Mouse (Mus musculus): ENCODE data around the gene Tbrg1.

The Tbrg1 gene

DNA sequence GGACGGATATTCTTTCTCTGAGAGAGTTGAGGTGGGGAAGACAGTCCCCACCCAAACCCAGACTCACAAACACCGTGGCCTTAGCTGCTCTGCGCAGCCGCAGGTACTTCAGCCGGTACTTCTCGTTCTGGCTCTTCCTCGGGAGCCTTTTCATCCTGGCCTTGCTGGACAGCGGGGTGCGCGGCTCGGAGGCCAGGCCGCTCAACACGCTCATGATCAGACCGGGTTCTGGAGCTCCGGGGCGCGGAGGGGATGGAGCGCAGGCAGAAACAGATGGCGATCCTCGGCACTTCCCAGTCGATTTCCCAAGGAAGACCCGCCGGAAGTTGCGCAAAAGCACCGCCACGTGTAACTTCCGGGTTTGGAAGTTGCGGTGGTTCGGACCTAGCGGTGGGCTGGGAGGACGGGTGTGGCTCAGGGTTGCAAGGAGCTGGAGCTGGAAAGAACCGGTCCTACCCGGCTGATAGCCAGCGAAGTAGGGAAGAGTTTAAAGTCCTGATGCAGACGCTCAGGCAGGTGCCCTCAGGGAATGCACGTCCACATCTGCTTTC is at the start of gene Tbrg1:
TSS of gene Tbrg1 (minus strand) at position 382 of the 551 bp plus-strand sequence.
- in situ Hi-C loops (cut with MboI; ENCODE audit: unreplicated experiment in 2 of 2) = no loop called here

DNA sequence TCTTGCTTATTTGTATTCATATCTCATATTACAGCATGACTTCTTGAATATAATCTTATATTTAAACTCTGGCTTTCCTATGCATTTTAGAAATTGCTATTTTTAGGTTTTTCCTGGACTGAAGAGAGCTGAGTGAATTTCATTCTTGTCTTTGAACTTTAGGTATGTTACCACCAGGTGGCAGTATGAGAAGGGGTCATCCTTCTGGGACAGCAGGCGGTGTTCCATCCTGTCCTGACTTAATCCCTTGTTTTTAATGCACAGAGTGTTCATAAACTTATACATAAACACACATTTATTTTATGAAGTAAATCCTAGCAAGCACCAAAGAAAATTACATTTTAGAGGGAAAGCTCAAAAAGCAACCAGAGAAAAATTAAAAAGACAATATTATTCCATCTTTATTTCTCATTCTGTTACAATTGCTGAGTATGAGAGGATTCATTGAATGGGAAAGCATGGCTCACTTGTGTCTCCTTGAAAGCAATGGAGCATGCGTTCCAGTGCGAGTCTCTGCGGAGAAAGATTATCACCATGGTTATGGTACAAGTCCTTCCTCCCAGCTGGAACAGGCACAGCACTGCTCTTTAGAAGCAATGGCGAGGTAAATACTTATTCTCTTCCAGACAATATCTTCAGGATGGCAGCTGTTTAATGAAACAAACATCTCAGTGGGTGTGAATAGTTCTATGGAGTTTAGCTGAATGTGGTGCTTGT is 33.0 kb upstream of the Tbrg1 start:
- in situ Hi-C loops (cut with MboI; ENCODE audit: unreplicated experiment in 2 of 2) = no loop called here

DNA sequence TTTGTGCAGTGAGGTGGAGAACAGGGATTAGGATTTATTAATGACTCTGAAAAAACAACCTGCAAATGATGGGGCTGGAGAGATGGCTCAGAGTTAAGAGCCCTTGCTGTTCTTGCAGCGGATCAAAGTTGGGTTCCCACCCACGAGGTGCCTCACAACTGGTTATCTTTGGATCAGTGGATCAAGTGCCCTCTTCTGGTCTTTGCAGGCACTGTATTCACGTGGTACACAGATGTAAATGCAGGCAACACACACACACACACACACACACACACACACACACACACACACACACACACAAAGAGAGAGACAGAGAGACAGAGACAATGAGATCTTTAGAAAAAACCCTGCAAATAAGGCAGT is 30.8 kb upstream of the Tbrg1 start:
- in situ Hi-C loops (cut with MboI; ENCODE audit: unreplicated experiment in 2 of 2) = no loop called here

DNA sequence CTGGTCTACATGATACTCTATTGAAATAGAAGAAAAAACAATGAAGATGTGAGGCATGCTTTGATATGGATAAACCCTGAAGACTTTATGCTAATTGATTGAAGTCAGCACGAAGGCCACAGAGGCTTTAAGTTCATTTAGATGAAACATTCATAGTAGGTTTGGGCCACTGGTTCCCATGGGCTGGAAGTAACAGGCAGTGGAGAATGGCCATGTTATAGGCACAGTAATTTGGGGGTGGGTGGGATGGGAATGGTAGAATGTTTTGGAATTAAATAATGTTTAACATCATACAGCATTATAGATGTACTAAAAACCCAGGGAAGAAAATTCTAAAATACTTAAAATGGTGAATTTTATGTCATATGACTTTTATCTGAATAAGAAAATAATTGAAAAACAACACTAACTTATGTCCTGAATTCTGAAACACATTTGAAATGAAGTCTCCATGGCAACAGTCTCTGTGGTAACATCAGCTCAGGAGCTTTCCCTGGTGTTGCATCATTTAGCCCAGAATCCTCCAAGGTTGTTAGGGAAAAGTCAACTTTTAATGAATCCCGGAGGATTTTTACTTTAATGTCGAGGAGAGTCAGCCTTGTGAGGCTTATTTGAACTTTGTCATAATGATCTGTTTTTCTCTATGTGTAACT is 30.3 kb upstream of the Tbrg1 start:
- in situ Hi-C loops (cut with MboI; ENCODE audit: unreplicated experiment in 2 of 2) = no loop called here

GRCm38 (mm10) chr9:37681123-37681522 is 24.0 kb upstream of the Tbrg1 start:
- in situ Hi-C loops (cut with MboI; ENCODE audit: unreplicated experiment in 2 of 2) = no loop called here

DNA sequence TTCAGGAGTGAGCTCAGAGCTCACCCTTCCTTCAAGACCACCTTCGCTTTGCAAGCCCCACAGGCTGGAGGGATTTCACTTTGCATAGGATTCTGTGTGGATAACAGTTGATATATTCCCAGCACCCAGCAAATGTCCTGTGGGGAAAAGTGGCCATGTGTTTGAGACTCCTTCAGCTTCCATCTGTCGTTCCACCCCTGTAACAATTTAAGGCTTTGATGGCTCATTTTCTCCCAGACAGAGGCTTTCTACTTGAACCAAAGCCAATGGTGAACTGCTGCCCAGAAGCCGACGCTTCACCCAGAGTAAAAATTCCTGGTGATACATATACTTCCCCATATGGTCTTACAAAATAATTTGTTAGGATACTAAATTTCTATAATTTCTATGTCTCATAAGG is 18.2 kb upstream of the Tbrg1 start:
- in situ Hi-C loops (cut with MboI; ENCODE audit: unreplicated experiment in 2 of 2) = no loop called here

GRCm38 (mm10) chr9:37670261-37670660 is 13.1 kb upstream of the Tbrg1 start:
- in situ Hi-C loops (cut with MboI; ENCODE audit: unreplicated experiment in 2 of 2) = no loop called here

GRCm38 (mm10) chr9:37669678-37670077 is 12.6 kb upstream of the Tbrg1 start:
- in situ Hi-C loops (cut with MboI; ENCODE audit: unreplicated experiment in 2 of 2) = no loop called here

GRCm38 (mm10) chr9:37669115-37669514 is 12.0 kb upstream of the Tbrg1 start, which contains the start of gene Panx3:
Gene Panx3 (minus strand): TSS chr9:37669235.
- in situ Hi-C loops (cut with MboI; ENCODE audit: unreplicated experiment in 2 of 2) = no loop called here

DNA sequence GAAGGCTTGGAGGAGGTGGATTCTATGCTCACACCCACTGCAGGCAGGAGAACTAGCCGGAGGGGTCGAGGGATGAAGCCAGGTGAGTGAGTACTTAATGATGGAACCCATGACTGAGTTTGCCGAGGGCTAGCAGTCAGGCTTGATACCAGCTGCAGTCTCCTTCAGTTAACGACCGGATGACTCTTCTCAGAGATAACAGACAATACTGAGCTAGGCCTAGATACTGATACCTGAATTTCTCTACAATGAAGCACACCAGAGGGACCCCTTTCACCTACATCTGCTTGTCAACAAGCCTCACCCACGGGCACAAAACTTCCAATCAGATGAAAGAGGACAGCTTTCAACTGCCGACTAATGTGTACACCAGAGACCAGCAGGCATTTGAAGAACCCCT is 8.9 kb upstream of the Tbrg1 start:
- in situ Hi-C loops (cut with MboI; ENCODE audit: unreplicated experiment in 2 of 2) = no loop called here

GRCm38 (mm10) chr9:37664604-37665003 is 7.5 kb upstream of the Tbrg1 start:
- in situ Hi-C loops (cut with MboI; ENCODE audit: unreplicated experiment in 2 of 2) = no loop called here

GRCm38 (mm10) chr9:37663210-37663609 is 6.1 kb upstream of the Tbrg1 start:
- in situ Hi-C loops (cut with MboI; ENCODE audit: unreplicated experiment in 2 of 2) = no loop called here

DNA sequence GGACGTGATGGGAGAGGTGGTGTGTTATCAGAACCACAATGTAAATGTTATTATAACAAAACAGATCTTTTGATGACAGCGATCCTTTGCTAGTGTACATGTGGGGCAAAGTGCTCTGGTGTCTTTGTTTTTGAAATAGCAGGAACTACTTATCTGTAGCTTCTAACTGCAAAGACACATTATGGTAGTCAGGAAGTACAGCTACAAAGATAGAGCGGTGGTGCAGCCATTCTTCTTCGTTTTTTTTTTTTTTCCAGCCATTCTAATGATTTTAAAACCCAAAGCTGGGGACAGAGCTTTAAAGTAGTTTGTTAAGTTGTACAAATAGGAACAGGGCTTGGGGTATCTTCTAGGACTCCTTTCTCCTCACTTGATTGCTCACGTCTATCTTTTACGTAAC is 2.3 kb upstream of the Tbrg1 start:
- in situ Hi-C loops (cut with MboI; ENCODE audit: unreplicated experiment in 2 of 2) = no loop called here

- in situ Hi-C loops (cut with MboI; ENCODE audit: unreplicated experiment in 2 of 2) = no loop called here
Measured at GRCm38 (mm10) chr9:37656439-37656881, 652 bp downstream of the Tbrg1 start.

DNA sequence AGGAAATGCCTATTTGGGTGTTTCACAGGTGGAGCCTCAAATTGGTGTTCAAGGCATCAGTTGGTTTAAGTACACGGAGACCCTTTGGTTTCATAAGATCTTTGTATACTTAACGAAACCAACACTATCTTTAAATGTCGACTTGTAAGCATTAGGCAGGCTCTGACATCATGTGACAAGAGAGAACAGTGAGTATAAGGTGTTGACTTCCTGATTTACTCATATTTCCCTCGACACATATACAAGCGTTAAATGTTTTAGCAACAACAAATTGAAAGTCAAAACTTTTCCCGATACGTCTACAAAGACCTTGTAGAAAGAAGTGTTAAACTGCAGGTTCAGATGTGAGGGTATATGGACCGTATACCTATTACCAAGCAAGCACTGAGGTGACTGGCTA is 1.2 kb downstream of the Tbrg1 start:
- in situ Hi-C loops (cut with MboI; ENCODE audit: unreplicated experiment in 2 of 2) = no loop called here

- in situ Hi-C loops (cut with MboI; ENCODE audit: unreplicated experiment in 2 of 2) = no loop called here
Measured at GRCm38 (mm10) chr9:37653836-37654235, 3.3 kb downstream of the Tbrg1 start.

DNA sequence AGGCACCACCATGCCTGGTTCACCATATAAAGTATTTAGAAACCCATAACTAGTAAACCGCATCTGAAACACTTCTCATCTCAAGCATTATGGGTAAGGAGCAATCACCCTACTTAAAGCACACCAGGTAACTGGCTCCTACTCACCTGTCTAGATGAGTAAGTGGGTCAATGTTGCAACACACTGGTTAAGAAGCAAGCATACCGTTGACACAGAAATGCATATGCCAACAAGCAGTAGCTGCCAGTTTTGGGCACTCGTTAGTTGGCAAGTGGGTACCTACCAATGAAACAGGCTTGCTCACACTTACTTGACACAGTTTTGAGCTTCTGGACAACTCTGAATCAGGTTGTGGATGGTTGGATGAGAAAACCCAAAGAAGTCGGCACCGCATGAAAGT is 6.5 kb downstream of the Tbrg1 start:
- in situ Hi-C loops (cut with MboI; ENCODE audit: unreplicated experiment in 2 of 2) = no loop called here

- in situ Hi-C loops (cut with MboI; ENCODE audit: unreplicated experiment in 2 of 2) = no loop called here
Measured at GRCm38 (mm10) chr9:37646246-37646645, 10.9 kb downstream of the Tbrg1 start.

- in situ Hi-C loops (cut with MboI; ENCODE audit: unreplicated experiment in 2 of 2) = no loop called here
Measured at GRCm38 (mm10) chr9:37638721-37639120, 18.4 kb downstream of the Tbrg1 start.

DNA sequence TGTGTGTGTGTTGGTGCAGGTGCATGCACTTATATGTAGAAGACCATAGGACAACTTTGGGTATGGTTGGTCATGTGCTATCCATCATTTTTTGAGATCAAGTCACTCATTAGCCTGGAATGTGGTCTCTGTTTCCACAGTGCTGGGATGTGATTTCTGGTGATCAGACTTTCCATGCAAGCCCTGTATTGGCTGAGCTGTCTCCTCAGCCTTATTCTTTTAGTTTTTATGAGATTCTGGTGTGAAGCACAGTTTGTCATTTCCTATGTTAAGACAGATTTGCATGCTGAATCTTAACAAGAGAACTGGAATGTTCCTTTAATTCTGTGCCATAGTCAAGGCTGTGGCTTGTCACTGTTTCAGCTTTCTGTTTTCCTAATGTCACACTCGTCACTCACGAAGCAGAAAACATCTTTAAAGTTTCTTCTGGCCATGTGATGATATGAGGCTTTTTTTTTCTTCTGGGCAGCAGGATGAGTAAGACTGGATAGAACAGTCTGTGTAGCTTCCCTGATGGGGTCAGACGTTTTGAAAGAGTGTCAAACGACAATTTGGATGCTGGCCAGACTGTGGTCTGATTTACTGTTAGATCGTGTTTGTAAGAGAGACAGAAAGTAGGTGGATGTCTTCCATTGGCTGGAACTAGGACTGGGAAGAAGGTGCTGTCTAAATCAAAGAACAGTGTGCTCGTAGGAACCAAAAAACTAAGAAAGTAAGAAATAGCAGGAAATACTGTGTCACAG is 20.1 kb downstream of the Tbrg1 start:
- in situ Hi-C loops (cut with MboI; ENCODE audit: unreplicated experiment in 2 of 2) = no loop called here

DNA sequence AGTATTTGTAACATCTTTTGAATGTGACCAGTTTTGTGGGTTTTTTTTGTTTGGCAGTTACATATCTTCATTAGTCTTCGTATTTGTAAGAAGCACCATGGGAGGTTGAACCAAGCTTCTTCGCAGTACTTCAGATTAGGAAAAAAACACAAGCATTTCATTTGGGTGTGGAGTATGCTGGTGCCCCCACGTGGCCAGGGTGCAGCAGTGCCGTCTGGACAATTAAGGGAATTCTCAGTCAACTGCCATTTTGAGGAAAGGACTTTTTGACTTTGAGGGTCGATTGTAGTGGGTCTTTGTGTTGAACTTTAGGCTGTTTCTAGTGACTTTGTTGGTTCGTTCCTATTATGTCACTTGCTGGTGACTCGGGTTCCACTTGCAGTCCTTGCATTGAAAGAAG is 20.8 kb downstream of the Tbrg1 start:
- in situ Hi-C loops (cut with MboI; ENCODE audit: unreplicated experiment in 2 of 2) = no loop called here
